Mouse (Mus musculus) intestine, embryonic 15.5 days (tissue): ENCODE measurements around the gene Fnip1. TPM values are rescaled to one million over a fixed set of nuclear protein-coding genes. Genes with fewer than 3 reads are reported as not detected.
"Not testable (repeated sequence)": the region's sequence is repeated elsewhere in the genome, so short reads cannot be mapped to it uniquely, and the experiment has no call there.

Experiments
- ATAC-seq: fragments of 200-750 bp; cut with Nextera tagmentation; 2 replicates; pipeline ENCODE4 v1.8.0; 2017; ENCODE audit warnings: moderate TSS enrichment, moderate library complexity
- H3K27ac ChIP-seq: fragments of 300-500 bp; sonication (generic); 2 replicates; pipeline ENCODE4 v1.5.1; 2015; ENCODE audit warnings: mild to moderate bottlenecking, inconsistent platforms
- H3K27me3 ChIP-seq: fragments of 300-500 bp; sonication (generic); replicated peaks from 2 replicates; pipeline ENCODE4 v1.6.1; 2015; ENCODE audit warnings: inconsistent platforms
- H3K36me3 ChIP-seq: fragments of 300-500 bp; sonication (generic); 2 replicates; pipeline ENCODE4 v1.6.1; 2015; ENCODE audit warnings: inconsistent platforms
- H3K4me1 ChIP-seq: fragments of 300-500 bp; sonication (generic); replicated peaks from 2 replicates; pipeline ENCODE4 v1.6.1; 2015; ENCODE audit warnings: inconsistent platforms
- H3K4me2 ChIP-seq: fragments of 300-500 bp; sonication (generic); replicated peaks from 2 replicates; pipeline ENCODE4 v1.6.1; 2015; ENCODE audit warnings: mild to moderate bottlenecking, inconsistent platforms
- H3K4me3 ChIP-seq: fragments of 300-500 bp; sonication (generic); replicated peaks from 2 replicates; pipeline ENCODE4 v1.5.1; 2015; ENCODE audit warnings: inconsistent platforms
- H3K9ac ChIP-seq: fragments of 300-500 bp; sonication (generic); 2 replicates; pipeline ENCODE4 v1.6.1; 2015; ENCODE audit warnings: inconsistent platforms
- H3K9me3 ChIP-seq: fragments of 300-500 bp; sonication (generic); 2 replicates; pipeline ENCODE4 v1.6.1; 2016; ENCODE audit warnings: inconsistent platforms
- WGBS: fragments of 180-500 bp; shearing (Covaris S2); methylation state at CpG from one replicate; pipeline ENCODE4 v1.1.7; 2015; 5-methylcytosine and 5-hydroxymethylcytosine counted together
- polyA plus RNA-seq: library from polyadenylated mRNA; unstranded; fragments of >200 nt; fragmentation: Nextera tagmentation; extraction: Ambion mirVana; gene quantifications from 2 replicates; pipeline ENCODE4 v1.2.1, GENCODE M21; 2015

Fnip1 gene
- polyA plus RNA-seq, 1 experiment from 2014 or later: 10.6 TPM

- H3K4me2 ChIP-seq: no peak overlapping the region
- ATAC-seq: no peak
- H3K36me3 ChIP-seq: no peaks in the 10 kb centered on the region
- no peaks in the 10 kb centered on the region for H3K4me1 ChIP-seq
- WGBS: 47% methylated on average over 12 of the region's 12 CpGs
- no peak overlapping the region for H3K27ac ChIP-seq
- H3K27me3 ChIP-seq: no peaks in the 10 kb centered on the region
- no peaks in the 10 kb centered on the region for H3K9me3 ChIP-seq
- H3K9ac ChIP-seq: no peak overlapping the region
- no peak overlapping the region for H3K4me3 ChIP-seq
These were observed 10.2 kb upstream of the Fnip1 start for GRCm38 (mm10) chr11:54427695-54428352.

GRCm38 (mm10) chr11:54429224-54429623 is 8.8 kb upstream of the Fnip1 start:
- no peak for ATAC-seq
- H3K4me2 ChIP-seq: no peak overlapping the region
- H3K4me3 ChIP-seq: no peak overlapping the region
- no peaks in the 10 kb centered on the region for H3K36me3 ChIP-seq
- no peaks in the 10 kb centered on the region for H3K27me3 ChIP-seq
- H3K4me1 ChIP-seq: no peaks in the 10 kb centered on the region
- 69% methylated on average over 2 of the region's 2 CpGs for WGBS
- H3K27ac ChIP-seq: no peak overlapping the region
- no peaks in the 10 kb centered on the region for H3K9me3 ChIP-seq
- H3K9ac ChIP-seq: no peak overlapping the region

GRCm38 (mm10) chr11:54435797-54436196 is 2.2 kb upstream of the Fnip1 start:
- ATAC-seq: no peak
- no peaks in the 10 kb centered on the region for H3K9me3 ChIP-seq

GRCm38 (mm10) chr11:54437310-54437822 is 633 bp upstream of the Fnip1 start:
- 52% methylated on average over 8 of the region's 8 CpGs for WGBS
- ATAC-seq: no peak

More at GRCm38 (mm10) chr11:54435797-54436196, 2.2 kb upstream of the Fnip1 start:
- 100% methylated on average over 1 of the region's 1 CpGs for WGBS
- Histone ChIP-seq H3K27ac (no peak overlapping the region), H3K36me3 (no peaks in the 10 kb centered on the region), H3K27me3 (no peaks in the 10 kb centered on the region), H3K4me1 (0 out of 2 replicates have a peak, but pooled peaks cover 4% of the 10 kb centered on the region), H3K4me3 (no peak overlapping the region), H3K9ac (no peak overlapping the region), H3K4me2 (no peak overlapping the region)

GRCm38 (mm10) chr11:54438366-54438781 is 375 bp downstream of the Fnip1 start:
- peak; percentile 86 for ATAC-seq
- Histone ChIP-seq H3K4me3 (peak overlapping the region; percentile 97), H3K4me2 (peak overlapping the region; percentile 57), H3K36me3 (no peaks in the 10 kb centered on the region), H3K4me1 (0 out of 2 replicates have a peak, but pooled peaks cover 4% of the 10 kb centered on the region), H3K27me3 (no peaks in the 10 kb centered on the region), H3K27ac (peak overlapping the region; percentile 88), H3K9ac (peak overlapping the region; percentile 89), H3K9me3 (no peaks in the 10 kb centered on the region)
- 0% methylated on average over 40 of the region's 47 CpGs for WGBS

More at GRCm38 (mm10) chr11:54437310-54437822, 633 bp upstream of the Fnip1 start:
- peak overlapping the region; percentile 97 for H3K4me3 ChIP-seq
- H3K9ac ChIP-seq: 0 out of 2 replicates have a peak overlapping the region, but pooled peaks have one; percentile 34
- H3K4me2 ChIP-seq: peak overlapping the region; percentile 54
- no peaks in the 10 kb centered on the region for H3K27me3 ChIP-seq
- H3K4me1 ChIP-seq: 0 out of 2 replicates have a peak, but pooled peaks cover 4% of the 10 kb centered on the region
- no peaks in the 10 kb centered on the region for H3K9me3 ChIP-seq
- H3K36me3 ChIP-seq: no peaks in the 10 kb centered on the region
- peak overlapping the region; percentile 60; the same call in 1 of the 2 replicates for H3K27ac ChIP-seq

DNA sequence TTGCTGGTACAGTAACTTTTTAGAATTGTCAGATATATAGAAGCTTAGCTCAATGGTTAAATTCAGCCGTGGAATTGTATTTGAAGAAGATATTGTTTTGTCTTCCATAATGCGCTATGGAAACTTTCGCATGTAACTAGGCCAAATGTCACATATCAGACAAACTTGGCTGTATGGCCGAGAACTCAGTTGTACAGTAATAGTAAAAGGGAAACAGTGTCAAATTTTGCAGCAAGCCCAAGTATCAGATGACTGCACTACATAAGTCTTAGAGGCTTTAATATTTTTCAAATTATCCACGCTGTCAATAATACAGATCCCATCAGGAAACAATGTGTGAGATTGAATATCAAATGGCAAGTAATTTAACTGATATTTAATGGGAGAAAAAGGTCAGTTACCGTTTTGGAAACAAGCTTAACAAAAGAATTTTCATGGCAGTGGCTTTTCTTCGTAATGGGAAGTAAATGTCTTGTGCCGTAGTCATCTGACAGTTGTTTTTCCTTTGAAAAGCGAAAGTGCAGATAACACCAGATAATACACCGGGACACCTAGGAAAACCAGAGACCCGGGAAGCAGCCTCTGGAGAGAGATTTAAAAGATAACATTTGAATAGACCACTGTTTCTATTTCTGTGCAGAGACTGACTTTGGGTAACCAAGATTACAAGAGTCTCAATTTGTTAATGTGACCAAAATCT is 1.1 kb downstream of the Fnip1 start:
- Histone ChIP-seq H3K4me3 (peak overlapping the region; percentile 97), H3K9ac (peak overlapping the region; percentile 89), H3K36me3 (no peaks in the 10 kb centered on the region), H3K4me2 (peak overlapping the region; percentile 57), H3K9me3 (no peaks in the 10 kb centered on the region), H3K27ac (no peak overlapping the region), H3K27me3 (no peaks in the 10 kb centered on the region), H3K4me1 (0 out of 2 replicates have a peak, but pooled peaks cover 4% of the 10 kb centered on the region)
- no peak for ATAC-seq
- WGBS: 23% methylated on average over 11 of the region's 11 CpGs

DNA sequence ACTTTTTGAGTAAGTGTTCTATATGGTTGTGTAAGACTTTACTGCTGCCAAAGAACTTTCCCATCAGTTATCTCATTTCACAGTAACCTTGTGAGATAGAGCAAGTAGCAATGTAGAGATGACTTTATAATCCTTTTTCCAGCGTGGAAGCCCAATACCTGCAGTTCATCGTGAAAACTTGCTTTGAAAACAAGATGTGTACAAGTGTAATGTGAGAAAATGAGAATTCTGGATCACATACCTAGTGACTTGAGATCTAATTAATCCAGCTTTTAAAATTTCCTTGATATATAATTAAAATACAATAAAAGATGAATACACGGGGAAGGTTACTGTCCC is 1.7 kb downstream of the Fnip1 start:
- H3K27me3 ChIP-seq: no peaks in the 10 kb centered on the region
- H3K4me1 ChIP-seq: 0 out of 2 replicates have a peak, but pooled peaks cover 4% of the 10 kb centered on the region
- 48% methylated on average over 3 of the region's 3 CpGs for WGBS
- no peaks in the 10 kb centered on the region for H3K9me3 ChIP-seq
- H3K9ac ChIP-seq: no peak overlapping the region
- H3K36me3 ChIP-seq: no peaks in the 10 kb centered on the region
- H3K4me2 ChIP-seq: peak overlapping the region; percentile 57
- H3K27ac ChIP-seq: no peak overlapping the region
- H3K4me3 ChIP-seq: peak overlapping the region; percentile 97
- ATAC-seq: no peak

- not testable (repeated sequence) for H3K27ac ChIP-seq, H3K4me1 ChIP-seq, H3K27me3 ChIP-seq, H3K9me3 ChIP-seq, H3K4me2 ChIP-seq, H3K36me3 ChIP-seq, H3K9ac ChIP-seq, ATAC-seq, H3K4me3 ChIP-seq
- 87% methylated on average over 3 of the region's 3 CpGs for WGBS
These were observed 12.8 kb downstream of the Fnip1 start for GRCm38 (mm10) chr11:54450757-54451156.

- no peak overlapping the region for H3K9ac ChIP-seq
- WGBS: 59% methylated on average over 1 of the region's 1 CpGs
- no peaks in the 10 kb centered on the region for H3K9me3 ChIP-seq
- no peak overlapping the region for H3K27ac ChIP-seq
- H3K36me3 ChIP-seq: no peaks in the 10 kb centered on the region
- no peaks in the 10 kb centered on the region for H3K27me3 ChIP-seq
- no peak for ATAC-seq
- H3K4me3 ChIP-seq: no peak overlapping the region
- no peak overlapping the region for H3K4me2 ChIP-seq
- no peaks in the 10 kb centered on the region for H3K4me1 ChIP-seq
These were observed 16.5 kb downstream of the Fnip1 start for GRCm38 (mm10) chr11:54454516-54454915.

GRCm38 (mm10) chr11:54456875-54457274 is 18.9 kb downstream of the Fnip1 start:
- H3K9me3 ChIP-seq: no peaks in the 10 kb centered on the region
- no peaks in the 10 kb centered on the region for H3K4me1 ChIP-seq
- whole genome bisulfite sequencing: 73% methylated on average over 2 of the region's 2 CpGs
- H3K4me3 ChIP-seq: no peak overlapping the region
- H3K36me3 ChIP-seq: no peaks in the 10 kb centered on the region
- H3K9ac ChIP-seq: no peak overlapping the region
- no peaks in the 10 kb centered on the region for H3K27me3 ChIP-seq
- ATAC-seq: no peak
- H3K27ac ChIP-seq: no peak overlapping the region
- H3K4me2 ChIP-seq: no peak overlapping the region

- no peak for ATAC-seq
- Histone ChIP-seq H3K27ac (no peak overlapping the region), H3K4me2 (no peak overlapping the region), H3K27me3 (no peaks in the 10 kb centered on the region), H3K4me1 (no peaks in the 10 kb centered on the region), H3K36me3 (peaks cover 5% of the 10 kb centered on the region), H3K9ac (no peak overlapping the region), H3K4me3 (no peak overlapping the region), H3K9me3 (no peaks in the 10 kb centered on the region)
- 95% methylated on average over 1 of the region's 1 CpGs for WGBS
These were observed 20.2 kb downstream of the Fnip1 start for GRCm38 (mm10) chr11:54458168-54458567.

GRCm38 (mm10) chr11:54464557-54465244 is 26.7 kb downstream of the Fnip1 start:
- no peaks in the 10 kb centered on the region for H3K27me3 ChIP-seq
- no peak overlapping the region for H3K4me2 ChIP-seq
- no peak for ATAC-seq
- H3K4me3 ChIP-seq: no peak overlapping the region
- H3K9me3 ChIP-seq: no peaks in the 10 kb centered on the region
- peaks cover 8% of the 10 kb centered on the region for H3K36me3 ChIP-seq
- WGBS: 59% methylated on average over 3 of the region's 3 CpGs
- no peak overlapping the region for H3K27ac ChIP-seq
- H3K9ac ChIP-seq: no peak overlapping the region
- H3K4me1 ChIP-seq: 0 out of 2 replicates have a peak, but pooled peaks cover 3% of the 10 kb centered on the region
